Mouse (Mus musculus) embryo, embryonic 11 days (tissue): Measurements from ENCODE around the gene Atp1a3.
"Not testable (repeated sequence)": the region's sequence is repeated elsewhere in the genome, so short reads cannot be mapped to it uniquely, and the experiment has no call there.

Experiments
- DNase-seq: peaks from one replicate; pipeline ENCODE4 v3.0.0-alpha.2; 2015

Gene Atp1a3

GRCm38 (mm10) chr7:25005421-25006065, at the start of gene Atp1a3:
Atp1a3 (minus strand) TSS chr7:25005958.
- peak; percentile 74 for DNase-seq

- no peak for DNase-seq
Measured at GRCm38 (mm10) chr7:25052587-25052986, 46.8 kb upstream of the Atp1a3 start.

- no peak for DNase-seq
Measured at GRCm38 (mm10) chr7:25049295-25049930, 43.7 kb upstream of the Atp1a3 start.

- no peak for DNase-seq
Measured at GRCm38 (mm10) chr7:25047363-25047762, 41.6 kb upstream of the Atp1a3 start.

- not testable (repeated sequence) for DNase-seq
Measured at GRCm38 (mm10) chr7:25044599-25044998, 38.8 kb upstream of the Atp1a3 start.

GRCm38 (mm10) chr7:25041921-25042320, 36.2 kb upstream of the Atp1a3 start:
- DNase-seq, result no peak

GRCm38 (mm10) chr7:25035916-25036315, 30.2 kb upstream of the Atp1a3 start:
- DNase-seq, result peak; percentile 70

GRCm38 (mm10) chr7:25034796-25035195, 29.0 kb upstream of the Atp1a3 start:
- no peak for DNase-seq

- DNase-seq, result no peak
Measured at GRCm38 (mm10) chr7:25031528-25031927, 25.8 kb upstream of the Atp1a3 start.

GRCm38 (mm10) chr7:25030032-25030753, 24.4 kb upstream of the Atp1a3 start:
- DNase-seq, result peak; percentile 85

GRCm38 (mm10) chr7:25026452-25026851, 20.7 kb upstream of the Atp1a3 start:
- DNase-seq, result no peak

GRCm38 (mm10) chr7:25025855-25026439, 20.2 kb upstream of the Atp1a3 start:
- DNase-seq, result peak; percentile 43

- DNase-seq, result no peak
Measured at GRCm38 (mm10) chr7:25011592-25011991, 5.8 kb upstream of the Atp1a3 start.

- DNase-seq, result peak; percentile 87
Measured at GRCm38 (mm10) chr7:25010090-25010913, 4.5 kb upstream of the Atp1a3 start.

- DNase-seq, result peak; percentile 30
Measured at GRCm38 (mm10) chr7:25009099-25009700, 3.4 kb upstream of the Atp1a3 start.

GRCm38 (mm10) chr7:25008635-25009034, 2.9 kb upstream of the Atp1a3 start:
- peak; percentile 86 for DNase-seq

- DNase-seq, result peak; percentile 72
Measured at GRCm38 (mm10) chr7:25007609-25008374, 2.0 kb upstream of the Atp1a3 start.

GRCm38 (mm10) chr7:25006586-25007364, 1.0 kb upstream of the Atp1a3 start:
- DNase-seq, result no peak

GRCm38 (mm10) chr7:25006171-25006570, 413 bp upstream of the Atp1a3 start:
- no peak for DNase-seq

GRCm38 (mm10) chr7:25004806-25005205, 952 bp downstream of the Atp1a3 start:
- DNase-seq, result no peak
